Mouse (Mus musculus) regulatory T cell (primary cell): ENCODE measurements around the gene Sgta.

Experiments
- in situ Hi-C: fragments of 300-600 bp; cut with MboI, MseI; formaldehyde crosslinking; loops from one replicate; pipeline ENCODE4 v1.15.1; 2025; ENCODE audit warnings: high pct_unique_total_duplicates

The Sgta gene

DNA sequence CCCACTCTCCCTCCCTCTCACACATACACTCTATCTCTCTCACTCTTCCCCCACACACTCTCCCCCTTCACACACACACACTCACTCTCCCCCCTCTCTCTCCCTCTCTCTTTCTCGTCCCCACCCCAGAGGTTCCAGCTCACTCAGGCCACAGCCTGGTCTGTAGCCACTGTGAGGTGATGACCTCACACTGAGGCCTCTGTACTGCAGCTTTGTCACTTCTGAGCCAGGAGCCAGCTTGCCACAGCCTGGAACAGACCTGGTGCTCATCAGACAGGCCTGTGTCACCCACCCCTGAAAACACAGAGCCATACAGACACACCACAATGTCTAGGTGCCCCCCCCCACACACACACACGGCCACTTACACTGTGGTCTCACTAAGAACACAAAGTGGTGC lies 39.8 kb downstream of the Sgta start:
- in situ Hi-C loops = loop anchor here (10.0 kb wide), 1 partner anchor 825 kb away; no protein-coding TSS in a partner anchor

DNA sequence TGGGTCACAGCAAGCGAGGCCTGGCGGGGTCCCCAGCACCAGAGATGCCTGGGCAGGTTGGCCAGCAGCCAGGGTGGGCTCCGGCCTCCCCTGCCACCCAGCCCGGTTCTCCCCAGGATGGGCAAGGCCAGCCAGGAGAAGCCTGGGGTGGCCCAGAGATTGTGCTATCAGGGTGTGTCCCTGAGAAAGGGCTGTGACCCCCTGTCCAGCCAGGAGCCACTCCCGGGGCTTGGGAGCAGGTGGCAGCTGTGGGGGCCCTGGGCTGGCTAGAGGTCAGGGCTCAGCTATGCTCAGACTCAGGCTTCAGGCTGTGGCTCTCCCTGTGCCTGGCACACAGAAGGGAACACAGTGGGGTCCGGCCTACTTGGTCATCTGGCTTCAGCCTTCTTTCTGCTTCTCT lies 40.3 kb downstream of the Sgta start:
- in situ Hi-C loops = loop anchor here (10.0 kb wide), 1 partner anchor 825 kb away; no protein-coding TSS in a partner anchor

DNA sequence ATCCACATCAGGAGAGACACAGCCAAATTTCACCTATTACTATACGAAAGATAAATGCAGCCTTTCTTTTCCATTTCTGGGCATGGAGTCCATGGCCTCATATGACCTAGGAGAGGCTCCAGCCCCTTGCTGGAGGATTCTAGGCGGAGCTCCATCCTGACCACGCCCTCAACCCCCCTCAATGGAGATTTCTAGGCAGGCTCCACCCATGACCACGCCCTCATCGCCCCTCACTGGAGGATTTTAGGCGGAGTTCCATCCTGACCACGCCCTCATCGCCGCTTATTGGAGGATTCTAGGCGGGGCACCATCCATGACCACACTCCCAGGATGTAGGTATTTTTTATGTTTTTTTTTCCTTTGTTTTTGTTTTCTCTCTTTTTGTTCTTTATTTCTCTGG lies 41.7 kb downstream of the Sgta start:
- in situ Hi-C loops = no loop called here

DNA sequence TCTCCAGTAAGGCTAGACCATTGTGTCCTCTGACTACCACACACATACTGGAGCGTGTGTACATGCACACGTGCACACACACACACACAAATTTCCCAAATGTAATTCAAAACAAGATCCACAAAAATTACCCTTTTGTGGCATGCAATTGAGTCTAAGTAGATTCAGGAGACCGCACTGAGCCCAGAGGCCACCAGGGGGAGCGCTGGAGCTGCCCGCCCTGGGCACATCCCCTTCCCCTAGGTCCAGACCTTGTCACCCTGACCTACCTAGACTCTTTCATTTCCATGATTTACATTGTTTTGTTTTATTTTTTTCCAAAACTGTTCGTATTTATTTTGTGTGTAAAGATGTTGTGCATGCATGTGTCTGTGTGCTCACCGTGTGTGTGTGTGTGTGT lies 43.3 kb downstream of the Sgta start:
- in situ Hi-C loops = no loop called here

DNA sequence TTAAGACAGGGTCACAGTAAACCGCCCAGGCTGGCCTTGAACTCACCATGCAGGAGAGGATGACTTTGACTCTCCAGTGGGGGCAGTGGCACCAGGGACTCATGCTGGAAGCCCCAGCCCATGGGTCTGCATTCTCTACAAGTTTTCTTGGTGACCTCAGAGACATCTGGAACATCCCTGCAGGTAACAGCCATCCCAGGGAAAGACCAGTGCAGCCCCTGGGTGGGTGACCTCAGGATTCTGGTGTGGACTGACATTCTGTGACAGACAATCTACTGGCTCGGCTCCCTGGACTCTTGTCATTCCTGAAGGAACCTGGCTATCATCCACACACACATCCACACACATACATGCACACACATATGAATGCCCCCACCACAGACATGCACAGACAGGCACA lies 44.3 kb downstream of the Sgta start:
- in situ Hi-C loops = no loop called here

DNA sequence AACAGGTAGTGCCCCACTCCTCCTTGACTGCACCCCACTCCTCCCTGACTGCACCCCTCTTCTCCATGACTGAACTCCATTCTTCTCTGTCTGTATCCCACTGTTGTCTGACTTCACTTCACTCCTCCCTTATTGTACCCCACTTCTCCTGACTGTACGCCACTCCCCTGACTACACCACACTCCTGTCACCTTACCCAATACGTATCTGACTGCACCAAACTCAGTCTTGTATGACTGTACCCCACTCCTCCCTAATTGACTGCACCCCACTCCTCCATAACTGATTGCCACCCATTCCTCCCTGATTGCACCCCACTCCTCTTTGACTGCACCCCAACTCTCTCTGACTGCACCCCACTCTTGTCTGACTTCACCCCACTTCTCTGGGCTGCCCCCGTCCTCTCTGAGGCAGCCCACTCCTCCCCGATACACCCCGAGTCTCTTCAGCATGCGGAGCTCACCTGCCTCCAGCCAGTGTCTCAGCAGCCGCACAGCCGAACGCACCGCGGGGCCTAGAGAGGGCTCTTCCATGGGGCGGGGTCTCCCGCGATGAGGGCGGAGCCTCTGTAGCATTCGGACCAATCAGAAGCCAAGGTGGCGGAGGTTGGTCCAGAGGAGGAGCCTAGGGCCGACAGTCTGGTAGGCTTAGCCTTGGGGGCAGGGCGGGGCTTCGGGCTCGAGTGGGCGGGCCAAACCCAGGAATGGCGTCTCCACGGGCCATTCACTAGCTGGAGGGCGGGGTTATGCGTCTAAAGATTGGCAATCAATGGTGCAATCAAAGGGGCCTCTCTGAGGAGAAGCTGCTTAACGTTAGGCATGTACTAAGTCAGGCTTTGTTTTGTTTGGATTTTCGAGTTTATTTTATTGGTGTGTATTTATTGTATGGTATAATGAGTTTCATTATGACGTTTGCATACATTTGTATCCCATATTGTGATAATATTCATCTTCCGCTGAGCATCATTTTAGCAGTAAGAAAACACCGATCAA lies 45.3 kb downstream of the Sgta start, which contains the start of gene Gng7:
Gng7 (minus strand) TSS at position 553 of the 992 bp plus-strand sequence.
- in situ Hi-C loops = no loop called here

DNA sequence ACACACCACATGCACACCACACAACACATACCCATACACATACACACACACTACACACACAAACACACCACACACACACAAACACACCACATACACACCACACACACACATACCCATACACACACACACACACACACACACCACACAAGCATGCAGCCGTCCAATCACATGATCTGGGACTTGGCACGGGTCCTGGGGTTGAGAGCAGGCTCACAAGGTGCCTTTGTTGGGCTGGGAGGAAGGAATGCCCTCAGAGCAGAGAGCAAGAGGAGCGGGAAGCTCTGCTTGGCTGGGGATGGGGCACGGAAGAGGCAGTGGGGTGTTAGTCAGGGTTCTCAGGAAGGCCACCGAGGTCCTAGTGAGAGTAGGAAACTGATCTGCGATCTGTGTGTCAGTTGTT lies 49.1 kb downstream of the Sgta start:
- in situ Hi-C loops = no loop called here

DNA sequence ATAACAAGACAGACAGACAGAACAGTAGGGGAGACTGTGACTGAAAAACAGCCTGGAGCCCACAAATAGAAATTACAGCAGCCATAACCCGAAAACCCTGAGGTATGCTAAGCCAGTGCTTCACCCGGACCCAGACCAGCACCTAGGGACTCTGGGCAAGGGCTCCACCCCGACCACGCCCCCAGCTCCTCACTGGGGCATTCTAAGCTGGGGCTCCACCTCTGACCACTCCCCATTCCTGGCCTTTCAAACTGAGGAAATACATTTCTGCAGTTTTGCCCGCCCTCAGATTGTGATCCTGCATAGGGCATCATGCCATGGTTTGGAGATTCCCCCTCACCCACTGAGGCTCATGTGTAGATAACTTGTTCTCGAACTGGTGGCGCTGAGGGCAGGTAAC lies 52.7 kb downstream of the Sgta start:
- in situ Hi-C loops = no loop called here

DNA sequence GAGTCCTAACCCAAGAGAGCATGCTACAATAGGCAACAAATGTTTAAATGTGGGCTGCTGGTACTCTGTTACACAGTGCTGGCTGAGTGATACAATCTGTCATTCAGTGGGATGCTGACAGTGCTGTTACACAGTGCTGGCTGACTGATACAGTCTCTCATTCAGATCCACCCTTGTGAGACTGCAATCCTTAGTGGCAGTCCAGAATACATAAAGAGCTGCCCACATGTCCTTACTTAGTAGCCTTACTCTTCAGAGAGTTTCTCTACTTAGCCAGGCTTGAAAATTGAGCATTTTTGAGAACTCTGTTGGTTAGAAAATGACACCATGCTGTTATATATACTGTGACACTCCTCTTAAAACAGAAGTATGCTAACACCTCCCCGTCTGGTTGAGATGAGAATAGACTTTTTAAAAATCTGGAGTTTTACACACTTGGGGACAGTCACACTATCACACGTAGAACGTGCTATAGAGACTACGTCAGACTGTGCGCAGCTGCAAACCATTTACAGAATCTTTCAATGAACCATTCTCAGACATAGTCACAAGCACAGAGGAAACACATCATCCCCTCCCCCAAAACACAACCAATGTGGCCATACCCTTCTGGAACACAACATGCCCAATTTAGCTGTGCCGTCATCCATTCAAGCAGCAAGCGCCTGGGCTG lies 53.8 kb downstream of the Sgta start:
- in situ Hi-C loops = no loop called here

DNA sequence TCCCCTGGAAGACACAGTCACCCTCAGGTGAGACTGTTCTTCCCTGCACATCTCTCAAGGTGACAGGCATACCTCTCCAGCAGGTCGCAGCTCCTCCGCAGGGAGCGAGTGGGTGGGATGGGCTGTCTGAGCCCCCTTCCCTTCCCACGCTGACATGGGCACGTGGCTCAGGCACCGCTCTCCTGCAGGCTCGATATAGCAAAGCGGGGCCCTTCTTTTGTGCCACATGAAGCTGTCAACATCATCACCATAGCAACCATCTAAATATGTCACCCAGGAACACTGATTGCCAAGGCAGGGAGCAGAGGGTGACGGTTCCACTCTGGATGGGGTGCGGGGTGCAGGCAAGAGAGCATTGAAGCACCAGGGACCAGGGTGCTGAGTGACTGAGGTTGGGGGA lies 58.8 kb downstream of the Sgta start:
- in situ Hi-C loops = no loop called here

DNA sequence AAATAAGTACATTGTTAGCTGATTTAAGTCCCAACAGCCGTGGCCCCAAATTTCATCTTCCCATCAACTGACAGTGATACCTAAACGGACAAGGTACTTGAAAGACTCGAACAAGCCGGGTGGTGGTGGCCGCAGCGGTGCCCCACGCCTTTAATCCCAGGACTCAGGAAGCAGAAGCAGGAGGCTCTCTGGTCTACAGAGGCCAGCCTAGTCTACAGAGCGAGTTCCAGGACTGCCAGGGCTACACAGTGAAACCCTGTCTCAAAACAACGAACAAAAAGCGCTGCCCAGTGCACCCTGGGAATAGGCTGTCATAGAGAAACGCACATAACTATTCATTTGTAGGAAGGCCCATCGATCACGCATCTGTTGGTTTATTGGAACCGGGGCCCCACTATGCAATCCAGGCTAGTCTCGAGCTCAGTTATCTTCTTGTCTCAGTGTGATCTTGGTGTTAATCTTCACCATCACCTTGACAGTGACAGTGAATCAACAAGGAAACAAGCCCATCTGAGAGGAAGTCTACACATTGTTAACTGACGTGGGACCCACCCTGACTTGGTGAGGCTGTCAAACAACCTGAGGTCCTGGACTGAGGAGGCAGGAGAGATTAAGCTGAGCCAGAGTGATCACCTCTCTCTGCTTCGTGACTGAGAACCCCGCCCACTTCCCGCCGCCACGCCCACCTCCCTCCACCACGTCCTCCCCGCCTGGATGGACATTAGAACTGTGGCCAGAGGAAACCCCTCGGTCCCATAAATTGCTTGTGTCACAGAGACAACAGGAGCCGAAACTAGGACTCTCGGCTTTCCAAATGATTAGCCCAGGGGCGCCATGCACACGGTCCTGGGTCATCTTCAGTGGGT lies 59.6 kb downstream of the Sgta start:
- in situ Hi-C loops = no loop called here

DNA sequence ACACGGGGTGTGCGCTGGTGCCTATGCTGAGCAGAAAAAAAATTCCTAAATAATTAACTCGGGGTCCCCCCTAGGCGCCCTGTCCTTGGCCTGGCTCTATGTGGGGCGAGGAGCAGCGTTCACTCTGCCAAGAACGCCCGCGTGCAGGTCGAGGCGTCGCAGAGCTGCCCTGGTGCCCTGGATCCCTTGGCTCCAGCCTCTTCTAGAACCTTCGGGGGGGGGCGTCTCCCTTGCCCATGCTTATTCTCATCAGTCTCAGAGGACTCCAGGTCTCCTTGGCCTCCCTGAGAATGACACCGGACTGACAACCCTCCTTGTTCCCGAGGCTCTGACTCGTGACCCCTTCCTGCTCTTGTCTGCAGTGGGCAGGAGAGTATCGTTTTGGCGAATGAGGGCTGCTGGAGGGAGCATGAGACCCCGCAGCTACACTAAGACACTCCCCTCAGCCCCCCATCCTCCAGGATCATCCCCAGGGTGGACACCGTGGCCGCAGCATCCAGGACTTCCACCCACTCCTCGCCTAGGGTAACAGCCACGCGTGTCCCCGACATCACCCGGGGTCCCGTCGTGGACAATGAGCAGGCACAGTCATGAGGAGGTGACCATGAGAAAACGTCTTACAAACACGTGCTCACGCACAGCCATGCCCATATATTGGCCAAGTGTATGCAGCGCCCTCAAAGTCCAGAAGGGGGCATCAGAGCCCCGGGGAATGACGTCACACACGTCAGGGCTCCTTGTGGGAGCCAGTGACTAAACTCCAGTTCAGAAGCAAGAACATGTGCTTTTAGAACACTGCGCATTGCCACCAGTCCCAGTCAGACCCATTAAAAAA lies 60.4 kb downstream of the Sgta start:
- in situ Hi-C loops = loop anchor here (5.0 kb wide), 3 partner anchors 122 to 252 kb away; partner anchors contain the start of gene Jsrp1

DNA sequence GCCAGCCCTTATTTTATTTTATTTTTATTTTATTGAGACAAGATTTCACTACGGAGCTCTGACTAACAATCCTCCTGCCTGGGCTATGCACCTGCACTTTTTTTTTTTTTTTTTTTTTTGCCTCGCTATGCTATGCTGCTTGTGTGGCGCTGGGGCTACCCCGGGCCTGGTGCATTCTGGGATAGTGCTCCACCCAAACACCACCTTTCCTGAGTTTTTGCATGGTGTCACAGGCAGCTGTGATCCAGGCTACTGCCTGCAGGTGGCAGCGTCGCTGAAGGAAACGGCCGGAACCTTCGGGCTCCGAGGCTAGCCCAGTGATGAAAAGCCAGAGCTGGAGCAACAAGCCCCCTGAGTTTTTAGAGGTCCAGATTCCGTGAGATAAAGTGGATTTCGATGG lies 61.2 kb downstream of the Sgta start:
- in situ Hi-C loops = loop anchor here (5.0 kb wide), 3 partner anchors 121 to 251 kb away; partner anchors contain the start of gene Jsrp1

DNA sequence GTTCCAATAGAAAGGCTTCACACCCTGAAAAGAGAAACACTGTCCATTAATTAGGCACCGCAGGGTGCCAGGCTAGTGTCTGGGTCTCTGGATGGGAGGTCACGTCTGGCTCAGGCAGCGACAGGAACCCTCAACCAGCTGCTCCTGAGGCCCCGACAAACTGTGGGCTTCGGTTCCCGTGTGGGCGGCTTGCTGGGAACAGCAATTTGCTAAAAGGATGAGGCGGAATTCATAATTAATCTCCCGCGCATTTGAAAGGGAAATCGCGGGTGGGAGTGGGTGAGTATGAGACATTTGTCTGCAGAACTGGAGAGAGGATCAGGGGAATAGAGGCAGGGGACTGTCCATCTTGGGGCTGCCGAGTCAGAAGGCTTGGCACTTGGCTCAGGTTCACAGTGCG lies 62.0 kb downstream of the Sgta start:
- in situ Hi-C loops = loop anchor here (5.0 kb wide), 3 partner anchors 121 to 251 kb away; partner anchors contain the start of gene Jsrp1

DNA sequence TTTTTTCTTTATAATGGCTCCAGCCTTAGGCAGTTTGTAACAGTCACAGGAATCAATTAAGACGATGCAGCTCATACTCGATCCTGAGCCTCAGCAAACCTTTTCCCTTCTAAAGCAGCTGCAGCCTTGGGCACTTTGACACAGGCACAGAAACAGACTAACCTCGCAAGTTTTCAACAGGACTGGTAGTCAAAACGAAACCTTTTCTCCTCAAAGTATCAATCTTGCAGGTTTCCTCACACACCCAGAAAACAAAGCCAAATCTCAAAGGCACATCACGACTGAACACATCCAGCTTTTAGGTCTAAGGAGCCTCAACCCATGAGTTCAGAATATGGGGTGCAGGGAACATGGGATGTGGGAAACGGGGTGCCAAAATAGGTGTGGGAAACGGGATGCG lies 62.6 kb downstream of the Sgta start:
- in situ Hi-C loops = loop anchor here (5.0 kb wide), 3 partner anchors 120 to 250 kb away; partner anchors contain the start of gene Jsrp1

DNA sequence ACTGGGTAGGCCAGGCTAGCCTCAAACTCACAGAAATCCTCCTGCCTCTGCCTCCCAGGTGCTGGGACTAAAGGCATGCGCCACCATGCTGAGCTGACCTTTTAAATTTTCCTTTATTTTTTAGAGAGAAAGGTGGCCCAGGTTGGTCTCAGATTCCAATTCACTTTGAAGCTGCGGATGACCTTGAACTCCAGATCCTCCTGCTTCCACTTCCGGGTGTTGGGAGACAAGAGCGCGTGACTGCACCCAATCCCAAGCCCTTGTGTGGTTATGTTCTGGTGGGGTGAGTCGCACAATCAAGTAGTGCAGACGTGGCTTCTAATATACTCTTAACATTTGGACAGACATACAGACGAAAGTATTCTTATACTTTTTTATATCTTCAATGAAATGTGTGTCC lies 63.5 kb downstream of the Sgta start:
- in situ Hi-C loops = loop anchor here (5.0 kb wide), 3 partner anchors 119 to 249 kb away; partner anchors contain the start of gene Jsrp1

DNA sequence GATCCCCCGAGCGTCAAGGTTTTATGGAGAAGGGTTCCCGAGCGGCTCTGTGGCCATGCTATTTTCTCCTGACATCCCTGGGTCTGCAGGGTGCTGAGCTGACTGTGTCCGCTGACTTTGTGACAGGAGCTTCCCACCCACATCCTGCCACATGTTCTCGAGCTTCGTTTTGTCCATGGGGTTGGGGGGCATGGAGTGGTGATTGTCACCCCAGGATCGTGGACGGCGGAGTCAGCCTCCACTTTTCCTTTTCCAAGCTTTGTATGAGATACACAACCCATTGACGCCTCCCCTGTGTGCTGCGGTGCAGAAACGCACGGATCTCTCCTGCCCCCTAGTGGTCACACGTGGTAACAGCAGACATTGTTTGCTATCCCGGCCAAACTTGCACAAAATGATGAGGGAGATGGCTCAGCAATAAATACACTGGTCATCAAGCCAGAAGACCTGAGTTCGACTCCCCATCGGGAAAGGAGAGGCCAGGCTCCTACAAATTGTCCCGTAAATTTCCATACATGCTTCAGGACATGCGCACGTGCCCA lies 64.8 kb downstream of the Sgta start:
- in situ Hi-C loops = loop anchor here (5.0 kb wide), 3 partner anchors 118 to 248 kb away; partner anchors contain the start of gene Jsrp1

DNA sequence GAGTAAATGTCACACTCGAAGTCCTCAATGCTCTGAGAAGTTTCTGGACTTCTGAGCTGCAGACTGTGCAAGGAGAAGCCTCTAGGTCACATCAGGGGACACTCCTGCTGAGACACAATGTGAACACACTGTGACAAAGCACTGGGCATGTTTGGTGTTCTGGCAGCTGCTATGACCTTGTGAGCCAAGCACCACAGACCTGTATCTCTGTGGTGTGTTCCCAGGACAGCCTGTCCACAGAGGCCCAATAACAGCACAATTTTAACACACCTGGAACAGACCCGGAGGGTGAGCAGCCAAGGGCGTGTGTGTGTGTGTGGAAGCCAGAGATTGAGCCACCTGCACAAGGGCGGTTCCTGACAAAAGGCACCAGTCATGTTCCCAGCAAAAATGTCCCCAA lies 65.4 kb downstream of the Sgta start:
- in situ Hi-C loops = loop anchor here (5.0 kb wide), 4 partner anchors 37 to 247 kb away; partner anchors contain the start of gene Jsrp1
